Mouse (Mus musculus) forebrain, embryonic 13.5 days (tissue): ENCODE results near the gene Ttc30a2. TPM values are rescaled to one million over a fixed set of nuclear protein-coding genes. Genes with fewer than 3 reads are reported as not detected.
"Not testable (repeated sequence)": the region's sequence is repeated elsewhere in the genome, so short reads cannot be mapped to it uniquely, and the experiment has no call there.

Source experiments
- ATAC-seq: fragments of 200-750 bp; cut with Nextera tagmentation; 2 replicates; pipeline ENCODE4 v1.8.0; 2017
- H3K27ac ChIP-seq: fragments of 300-500 bp; sonication (generic); 2 replicates; pipeline ENCODE4 v1.5.1; 2015; ENCODE audit warnings: inconsistent platforms, mild to moderate bottlenecking, moderate library complexity
- H3K27me3 ChIP-seq: fragments of 300-500 bp; sonication (generic); 2 replicates; pipeline ENCODE4 v1.6.1; 2015; ENCODE audit warnings: mild to moderate bottlenecking, inconsistent platforms
- H3K36me3 ChIP-seq: fragments of 300-500 bp; sonication (generic); 2 replicates; pipeline ENCODE4 v1.6.1; 2015; ENCODE audit warnings: mild to moderate bottlenecking, inconsistent platforms; ENCODE audit not compliant: poor library complexity, severe bottlenecking
- H3K4me1 ChIP-seq: fragments of 300-500 bp; sonication (generic); 2 replicates; pipeline ENCODE4 v1.6.1; 2015; ENCODE audit warnings: inconsistent platforms
- H3K4me2 ChIP-seq: fragments of 300-500 bp; sonication (generic); 2 replicates; pipeline ENCODE4 v1.6.1; 2015; ENCODE audit warnings: inconsistent platforms, mild to moderate bottlenecking, moderate library complexity
- H3K4me3 ChIP-seq: fragments of 300-500 bp; sonication (generic); 2 replicates; pipeline ENCODE4 v1.5.1; 2015; ENCODE audit warnings: mild to moderate bottlenecking, inconsistent platforms
- H3K9ac ChIP-seq: fragments of 300-500 bp; sonication (generic); 2 replicates; pipeline ENCODE4 v1.6.1; 2015; ENCODE audit warnings: mild to moderate bottlenecking, inconsistent platforms
- H3K9me3 ChIP-seq: fragments of 300-500 bp; sonication (generic); replicated peaks from 2 replicates; pipeline ENCODE4 v1.6.1; 2016; ENCODE audit warnings: inconsistent platforms
- WGBS: fragments of 180-500 bp; shearing (Covaris S2); methylation state at CpG from one replicate; pipeline ENCODE4 v1.1.7; 2015; 5-methylcytosine and 5-hydroxymethylcytosine counted together
- polyA plus RNA-seq: library from polyadenylated mRNA; unstranded; fragments of >200 nt; fragmentation: Nextera tagmentation; extraction: Ambion mirVana; gene quantifications from 2 replicates; pipeline ENCODE4 v1.2.1, GENCODE M21; 2015

Ttc30a2 gene
- polyA plus RNA-seq, result 0.45 and 0.56 TPM in 2 replicates

- not testable (repeated sequence) for ATAC-seq, H3K36me3 ChIP-seq, H3K4me1 ChIP-seq, H3K27ac ChIP-seq, H3K9me3 ChIP-seq, H3K4me3 ChIP-seq, H3K27me3 ChIP-seq, H3K9ac ChIP-seq, H3K4me2 ChIP-seq
- WGBS, result 24% methylated on average over 20 of the region's 24 CpGs
Observed at GRCm38 (mm10) chr2:75977752-75978368, at the start of gene Ttc30a2. TSS of gene Ttc30a2 (minus strand) at chr2:75978170.

- Histone ChIP-seq H3K9ac (no peak overlapping the region), H3K9me3 (no peaks in the 10 kb centered on the region), H3K27me3 (no peaks in the 10 kb centered on the region), H3K4me1 (peaks cover 16% of the 10 kb centered on the region), H3K4me2 (peak overlapping the region; percentile 22), H3K36me3 (no peaks in the 10 kb centered on the region), H3K27ac (0 out of 2 replicates have a peak overlapping the region, but pooled peaks have one; percentile 14), H3K4me3 (no peak overlapping the region)
- WGBS, result 3% methylated on average over 7 of the region's 7 CpGs
- peak; percentile 85 for ATAC-seq
Observed at GRCm38 (mm10) chr2:76016890-76017289, 38.9 kb upstream of the Ttc30a2 start.

- Histone ChIP-seq H3K36me3 (no peaks in the 10 kb centered on the region), H3K4me3 (no peak overlapping the region), H3K9ac (no peak overlapping the region), H3K4me1 (peaks cover 16% of the 10 kb centered on the region), H3K27me3 (no peaks in the 10 kb centered on the region), H3K27ac (no peak overlapping the region), H3K9me3 (no peaks in the 10 kb centered on the region), H3K4me2 (no peak overlapping the region)
- ATAC-seq, result no peak
- 82% methylated on average over 8 of the region's 8 CpGs for WGBS
Observed at GRCm38 (mm10) chr2:76016136-76016535, 38.2 kb upstream of the Ttc30a2 start.

- H3K4me2 ChIP-seq, result no peak overlapping the region
- H3K27ac ChIP-seq, result no peak overlapping the region
- H3K4me1 ChIP-seq, result peaks cover 16% of the 10 kb centered on the region
- H3K27me3 ChIP-seq, result no peaks in the 10 kb centered on the region
- ATAC-seq, result no peak
- H3K9ac ChIP-seq, result no peak overlapping the region
- no peak overlapping the region for H3K4me3 ChIP-seq
- no peaks in the 10 kb centered on the region for H3K9me3 ChIP-seq
- WGBS, result 93% methylated on average over 7 of the region's 7 CpGs
- no peaks in the 10 kb centered on the region for H3K36me3 ChIP-seq
Observed at GRCm38 (mm10) chr2:76015460-76015859, 37.5 kb upstream of the Ttc30a2 start.

- ATAC-seq, result no peak
- no peaks in the 10 kb centered on the region for H3K27me3 ChIP-seq
- no peak overlapping the region for H3K9ac ChIP-seq
- H3K9me3 ChIP-seq, result no peaks in the 10 kb centered on the region
- H3K4me2 ChIP-seq, result no peak overlapping the region
- no peak overlapping the region for H3K4me3 ChIP-seq
- H3K36me3 ChIP-seq, result no peaks in the 10 kb centered on the region
- H3K4me1 ChIP-seq, result peaks cover 16% of the 10 kb centered on the region
- WGBS, result 80% methylated on average over 3 of the region's 3 CpGs
- no peak overlapping the region for H3K27ac ChIP-seq
Observed at GRCm38 (mm10) chr2:76014659-76015058, 36.7 kb upstream of the Ttc30a2 start.

- Histone ChIP-seq H3K27me3 (no peaks in the 10 kb centered on the region), H3K4me3 (no peak overlapping the region), H3K4me2 (no peak overlapping the region), H3K4me1 (no peaks in the 10 kb centered on the region), H3K36me3 (no peaks in the 10 kb centered on the region), H3K9ac (no peak overlapping the region), H3K27ac (no peak overlapping the region), H3K9me3 (no peaks in the 10 kb centered on the region)
- WGBS, result 24% methylated on average over 4 of the region's 4 CpGs
- ATAC-seq, result no peak
Observed at GRCm38 (mm10) chr2:76006194-76006593, 28.2 kb upstream of the Ttc30a2 start.

- ATAC-seq, result no peak
- WGBS, result 65% methylated on average over 9 of the region's 9 CpGs
- Histone ChIP-seq H3K4me2 (no peak overlapping the region), H3K27me3 (no peaks in the 10 kb centered on the region), H3K36me3 (no peaks in the 10 kb centered on the region), H3K4me1 (peaks cover 5% of the 10 kb centered on the region; the same call in 1 of the 2 replicates), H3K4me3 (no peak overlapping the region), H3K9me3 (no peaks in the 10 kb centered on the region), H3K9ac (no peak overlapping the region), H3K27ac (no peak overlapping the region)
Observed at GRCm38 (mm10) chr2:76002899-76003298, 24.9 kb upstream of the Ttc30a2 start.

GRCm38 (mm10) chr2:76001392-76001791, 23.4 kb upstream of the Ttc30a2 start:
- H3K36me3 ChIP-seq, result no peaks in the 10 kb centered on the region
- H3K9ac ChIP-seq, result no peak overlapping the region
- no peak overlapping the region for H3K4me2 ChIP-seq
- peaks cover 10% of the 10 kb centered on the region; the same call in 1 of the 2 replicates for H3K4me1 ChIP-seq
- WGBS, result 51% methylated on average over 8 of the region's 8 CpGs
- ATAC-seq, result no peak
- no peak overlapping the region for H3K27ac ChIP-seq
- H3K4me3 ChIP-seq, result no peak overlapping the region
- no peaks in the 10 kb centered on the region for H3K9me3 ChIP-seq
- no peaks in the 10 kb centered on the region for H3K27me3 ChIP-seq

- 76% methylated on average over 12 of the region's 12 CpGs for WGBS
- H3K9me3 ChIP-seq, result no peaks in the 10 kb centered on the region
- H3K4me1 ChIP-seq, result peaks cover 10% of the 10 kb centered on the region; the same call in 1 of the 2 replicates
- no peak for ATAC-seq
- H3K36me3 ChIP-seq, result no peaks in the 10 kb centered on the region
- H3K9ac ChIP-seq, result no peak overlapping the region
- H3K4me3 ChIP-seq, result no peak overlapping the region
- no peak overlapping the region for H3K27ac ChIP-seq
- no peak overlapping the region for H3K4me2 ChIP-seq
- no peaks in the 10 kb centered on the region for H3K27me3 ChIP-seq
Observed at GRCm38 (mm10) chr2:75999636-76000035, 21.7 kb upstream of the Ttc30a2 start.

GRCm38 (mm10) chr2:75998692-75999091, 20.7 kb upstream of the Ttc30a2 start:
- no peaks in the 10 kb centered on the region for H3K36me3 ChIP-seq
- H3K4me2 ChIP-seq, result no peak overlapping the region
- H3K9ac ChIP-seq, result no peak overlapping the region
- H3K4me3 ChIP-seq, result no peak overlapping the region
- H3K27ac ChIP-seq, result peak overlapping the region; percentile 65
- H3K27me3 ChIP-seq, result no peaks in the 10 kb centered on the region
- ATAC-seq, result peak; percentile 90
- no peaks in the 10 kb centered on the region for H3K9me3 ChIP-seq
- 52% methylated on average over 8 of the region's 8 CpGs for whole genome bisulfite sequencing
- peaks cover 10% of the 10 kb centered on the region; the same call in 1 of the 2 replicates for H3K4me1 ChIP-seq

GRCm38 (mm10) chr2:75997726-75998125, 19.8 kb upstream of the Ttc30a2 start:
- no peak overlapping the region for H3K9ac ChIP-seq
- no peak overlapping the region for H3K4me2 ChIP-seq
- H3K4me1 ChIP-seq, result peaks cover 10% of the 10 kb centered on the region; the same call in 1 of the 2 replicates
- H3K9me3 ChIP-seq, result no peaks in the 10 kb centered on the region
- H3K36me3 ChIP-seq, result no peaks in the 10 kb centered on the region
- H3K4me3 ChIP-seq, result no peak overlapping the region
- peak overlapping the region; percentile 65; the same call in 1 of the 2 replicates for H3K27ac ChIP-seq
- no peak for ATAC-seq
- no peaks in the 10 kb centered on the region for H3K27me3 ChIP-seq
- WGBS, result 77% methylated on average over 12 of the region's 12 CpGs

- no peak overlapping the region for H3K4me2 ChIP-seq
- no peak overlapping the region for H3K4me3 ChIP-seq
- H3K9me3 ChIP-seq, result no peaks in the 10 kb centered on the region
- H3K27me3 ChIP-seq, result no peaks in the 10 kb centered on the region
- peaks cover 27% of the 10 kb centered on the region for H3K4me1 ChIP-seq
- WGBS, result 97% methylated on average over 11 of the region's 11 CpGs
- ATAC-seq, result no peak
- H3K9ac ChIP-seq, result no peak overlapping the region
- H3K27ac ChIP-seq, result no peak overlapping the region
- H3K36me3 ChIP-seq, result no peaks in the 10 kb centered on the region
Observed at GRCm38 (mm10) chr2:75994841-75995240, 16.9 kb upstream of the Ttc30a2 start.
